Mouse (Mus musculus) mature B cell (primary cell): ENCODE results near the gene Galnt18.

Experiments used
- in situ Hi-C: fragments of 300-500 bp; cut with MboI; formaldehyde crosslinking; loops from 2 replicates; pipeline ENCODE4 v1.14.3; 2019

Gene Galnt18

GRCm38 (mm10) chr7:111637866-111638448 lies 141.8 kb downstream of the Galnt18 start:
- in situ Hi-C loops = no loop called here

GRCm38 (mm10) chr7:111636503-111636902 lies 143.3 kb downstream of the Galnt18 start:
- in situ Hi-C loops = no loop called here

DNA sequence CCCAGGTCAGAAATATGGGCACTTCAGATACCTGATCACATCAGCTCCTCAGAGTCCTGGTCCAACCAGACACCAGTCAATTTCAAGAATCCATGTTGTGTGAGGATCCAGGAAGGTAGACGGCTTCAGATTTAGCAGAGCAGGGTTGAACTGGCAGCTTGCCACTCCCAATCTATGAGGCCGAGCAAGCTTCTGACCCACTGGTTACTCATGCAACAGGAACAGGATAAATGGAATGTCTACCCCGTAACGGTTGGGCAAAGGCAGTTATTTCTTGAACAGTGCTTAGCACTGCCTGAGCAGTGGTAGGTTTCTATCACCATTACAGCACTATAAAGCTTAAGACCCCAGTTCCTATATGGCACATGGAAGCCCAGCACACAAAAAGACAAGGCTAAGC lies 148.5 kb downstream of the Galnt18 start:
- in situ Hi-C loops = no loop called here

DNA sequence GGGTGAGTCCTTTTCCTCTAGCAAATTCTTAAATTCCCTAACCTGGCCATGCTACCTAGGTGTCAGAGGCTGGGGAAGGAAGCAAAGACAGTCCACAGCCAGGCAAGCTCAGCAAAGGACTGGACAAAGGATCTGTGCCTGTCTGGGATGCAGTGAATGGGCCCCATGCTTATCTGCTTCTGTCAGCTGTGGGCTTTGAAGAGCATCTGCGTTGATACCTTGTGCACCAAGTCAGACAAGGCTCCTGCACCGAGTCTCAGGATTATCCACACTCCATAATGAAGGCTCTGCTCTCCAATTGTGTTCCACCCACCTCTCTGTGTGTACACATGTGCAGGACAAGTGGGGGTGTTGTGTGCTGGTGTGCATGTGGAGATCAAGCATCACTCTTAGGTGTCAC lies 153.5 kb downstream of the Galnt18 start:
- in situ Hi-C loops = no loop called here

GRCm38 (mm10) chr7:111625736-111626135 lies 154.0 kb downstream of the Galnt18 start:
- in situ Hi-C loops = no loop called here

DNA sequence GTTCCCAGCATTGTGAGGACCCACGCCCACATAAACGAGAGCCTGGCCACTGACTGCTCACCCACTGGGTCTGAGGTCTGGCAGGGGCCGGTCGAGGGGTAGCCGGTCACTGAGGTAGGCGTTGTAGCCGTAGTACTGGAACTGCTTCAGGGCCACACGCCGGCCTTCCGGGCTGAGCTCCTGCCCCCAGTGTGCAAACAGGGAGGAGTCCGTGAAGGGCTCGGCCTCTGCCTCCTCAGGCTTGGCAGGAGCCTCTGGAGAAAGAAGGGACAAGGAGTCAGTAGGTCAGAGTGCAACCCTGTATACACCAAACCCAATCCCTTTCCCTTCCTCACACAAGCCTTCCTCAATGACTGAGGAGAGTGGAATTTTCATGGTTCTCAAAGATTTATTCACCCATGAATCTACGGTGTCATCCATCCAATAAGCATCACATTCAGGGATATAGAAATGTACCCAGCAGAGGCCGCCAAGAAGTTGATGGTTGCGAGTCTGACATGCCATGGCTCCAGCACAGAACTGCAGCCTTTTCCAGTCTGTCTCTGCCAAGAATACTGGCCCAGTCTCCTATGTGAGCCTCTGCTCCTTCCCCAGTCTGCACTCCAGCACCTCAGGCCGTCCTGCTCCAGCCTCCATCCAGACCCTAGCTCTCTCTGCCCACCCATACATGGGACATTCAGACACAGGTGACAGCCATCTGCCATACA lies 163.4 kb downstream of the Galnt18 start:
- in situ Hi-C loops = no loop called here

DNA sequence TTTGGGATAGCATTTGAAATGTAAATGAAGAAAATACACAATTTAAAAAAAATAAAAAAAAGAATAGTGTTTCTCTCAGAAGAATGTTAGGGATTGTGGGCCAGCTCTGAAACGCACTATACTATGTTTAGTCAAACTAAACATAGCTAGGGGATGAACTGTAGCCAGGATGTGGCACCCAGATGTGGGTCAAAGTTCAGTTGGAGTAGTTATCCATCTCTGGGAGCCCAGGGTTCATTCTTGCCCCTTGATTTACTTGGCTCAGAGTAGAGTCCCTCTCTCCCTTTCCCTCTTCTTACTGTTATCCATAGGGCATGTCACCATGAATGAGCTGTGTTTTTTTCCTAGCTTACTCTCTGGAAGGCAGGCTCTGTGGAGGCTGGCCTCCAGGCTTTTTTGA lies 165.3 kb downstream of the Galnt18 start:
- in situ Hi-C loops = no loop called here

- in situ Hi-C loops = no loop called here
Measured at GRCm38 (mm10) chr7:111607476-111607875, 172.3 kb downstream of the Galnt18 start.

DNA sequence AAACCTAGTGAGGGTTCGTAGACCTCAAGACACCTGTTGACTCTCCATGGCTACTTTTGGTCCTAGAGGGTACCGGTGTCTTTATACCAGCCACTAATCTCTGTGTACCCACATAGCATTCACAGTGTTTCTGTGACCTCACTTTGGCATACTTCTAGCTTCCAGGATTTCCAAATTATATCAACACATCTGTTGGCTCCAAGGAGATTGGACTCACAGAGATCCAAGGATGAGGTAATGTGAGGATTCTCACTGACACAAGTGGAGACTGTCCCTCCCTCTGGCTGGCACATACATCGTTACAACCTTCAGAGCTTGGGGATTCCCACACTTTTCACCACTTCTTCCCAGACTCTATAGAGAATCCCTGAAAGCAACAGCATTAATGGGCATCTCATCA lies 173.7 kb downstream of the Galnt18 start:
- in situ Hi-C loops = no loop called here

- in situ Hi-C loops = no loop called here
Measured at GRCm38 (mm10) chr7:111605663-111606062, 174.1 kb downstream of the Galnt18 start.

GRCm38 (mm10) chr7:111604578-111605208 lies 175.1 kb downstream of the Galnt18 start:
- in situ Hi-C loops = no loop called here

DNA sequence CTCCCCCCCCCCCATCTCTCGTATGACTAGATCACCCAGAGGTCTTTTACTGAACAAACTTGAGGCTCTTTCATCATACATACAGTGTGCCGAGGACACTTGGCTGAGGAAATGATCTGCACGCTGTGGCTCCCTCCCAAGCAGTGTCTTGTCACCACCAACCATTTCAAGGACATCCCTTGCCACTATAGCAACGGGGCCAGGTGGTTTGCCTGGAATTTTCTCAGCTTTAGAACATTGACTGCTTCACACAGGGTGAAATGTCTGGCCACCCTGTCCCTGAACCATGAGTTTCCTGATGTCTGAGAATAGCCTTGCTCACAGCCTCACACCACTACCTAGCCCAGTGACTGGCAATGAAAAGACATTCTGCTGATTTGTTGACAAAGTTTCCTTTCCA lies 176.6 kb downstream of the Galnt18 start:
- in situ Hi-C loops = no loop called here

GRCm38 (mm10) chr7:111601339-111602067 lies 178.3 kb downstream of the Galnt18 start:
- in situ Hi-C loops = no loop called here

DNA sequence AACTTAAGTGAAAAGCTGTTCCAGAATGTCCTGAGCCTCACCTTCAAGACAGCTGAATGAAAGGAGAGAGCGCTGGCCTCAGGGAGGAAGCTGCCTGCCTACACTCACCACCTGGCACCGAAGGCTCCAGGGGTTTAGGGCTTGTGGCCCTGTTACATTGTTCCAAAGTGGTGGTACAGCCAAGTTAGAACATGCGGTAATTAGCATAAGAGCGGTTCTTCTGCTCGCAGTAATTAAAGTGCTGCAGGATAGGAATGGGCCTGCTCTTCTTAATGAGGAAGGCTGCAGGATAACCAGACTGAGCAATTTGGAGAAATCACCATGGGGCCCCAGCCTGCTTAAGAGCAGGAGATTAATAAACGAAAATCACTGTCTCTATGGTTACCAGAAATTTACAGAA lies 179.0 kb downstream of the Galnt18 start:
- in situ Hi-C loops = no loop called here

GRCm38 (mm10) chr7:111593680-111594079 lies 186.1 kb downstream of the Galnt18 start:
- in situ Hi-C loops = no loop called here

GRCm38 (mm10) chr7:111589506-111590125 lies 190.2 kb downstream of the Galnt18 start:
- in situ Hi-C loops = no loop called here

DNA sequence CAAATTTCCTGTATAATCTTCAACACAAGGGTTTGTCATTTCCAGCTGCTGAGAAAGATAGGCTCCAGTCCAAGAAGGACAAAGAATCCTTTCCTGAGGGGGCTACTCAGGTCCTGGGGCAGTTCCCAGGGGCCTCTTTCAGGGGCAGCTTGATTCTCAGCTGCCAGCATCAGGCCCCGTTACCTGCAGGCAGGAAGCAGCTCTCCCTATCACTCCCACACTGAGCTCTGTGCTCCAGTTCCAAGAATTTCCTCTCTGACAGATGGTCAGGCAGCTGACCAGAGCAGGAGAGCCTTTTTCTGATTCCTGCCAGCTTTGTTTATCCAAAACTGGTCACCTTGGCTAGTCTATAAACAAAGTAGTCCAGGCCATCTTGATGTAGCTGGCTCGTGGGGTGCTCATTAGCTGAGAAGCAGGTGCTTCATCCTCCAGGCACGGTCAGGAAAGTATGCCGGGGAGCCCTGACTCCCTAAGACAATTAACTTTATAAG lies 191.4 kb downstream of the Galnt18 start:
- in situ Hi-C loops = no loop called here

GRCm38 (mm10) chr7:111580547-111580946 lies 199.2 kb downstream of the Galnt18 start:
- in situ Hi-C loops = no loop called here

DNA sequence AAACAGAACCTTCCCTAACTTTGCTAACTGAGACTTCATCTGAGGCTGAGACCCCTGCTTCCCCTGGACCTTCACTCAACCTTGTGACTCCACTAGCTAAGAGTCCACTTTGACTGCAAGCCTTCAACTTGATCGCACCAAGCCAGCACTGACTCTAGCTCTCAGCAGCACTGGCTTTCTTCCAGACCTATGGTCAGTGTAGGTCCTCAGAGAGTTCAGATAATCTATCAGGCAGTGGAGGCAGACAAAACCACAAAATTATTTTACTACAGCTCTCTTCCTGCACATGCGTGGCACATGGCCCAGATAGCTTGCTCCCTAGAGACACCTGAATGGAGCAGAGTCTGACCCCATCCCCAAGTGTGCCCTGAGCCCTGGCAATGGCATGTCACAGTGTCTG lies 204.7 kb downstream of the Galnt18 start:
- in situ Hi-C loops = no loop called here

- in situ Hi-C loops = no loop called here
Measured at GRCm38 (mm10) chr7:111572336-111572735, 207.4 kb downstream of the Galnt18 start.

DNA sequence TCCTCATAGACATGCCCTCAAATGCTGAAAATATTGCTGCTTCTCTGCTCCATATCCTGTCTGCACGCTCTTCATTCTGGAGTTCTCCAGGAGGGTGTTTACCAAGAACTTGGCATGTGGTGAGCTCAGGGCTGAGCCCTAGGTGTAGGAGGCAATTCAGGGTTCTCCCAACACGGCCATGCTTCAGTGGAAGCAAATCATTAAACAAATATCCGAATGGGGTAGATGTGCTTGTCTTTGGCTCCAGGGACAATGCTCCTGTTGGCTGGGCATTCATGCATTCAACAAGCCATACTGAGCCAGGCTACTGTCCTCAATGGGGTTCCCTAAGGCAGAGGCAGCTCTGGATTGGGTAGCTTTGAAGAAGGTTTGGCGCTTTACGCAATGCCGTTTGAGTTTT lies 212.9 kb downstream of the Galnt18 start:
- in situ Hi-C loops = no loop called here
